Mouse (Mus musculus) adrenal gland, postnatal 14 days (tissue): ENCODE data around the gene Gas7. TPM values are rescaled to one million over a fixed set of nuclear protein-coding genes. Genes with fewer than 3 reads are reported as not detected.

Experiments used
- DNase-seq: peaks from one replicate; pipeline ENCODE4 v3.0.0; 2021; ENCODE audit warnings: mixed read lengths
- total RNA-seq: library from RNA; stranded (reverse); gene quantifications from 2 replicates; pipeline ENCODE4 v1.2.3, GENCODE M21; 2021

Gene Gas7
- total RNA-seq, 1 experiment from 2014 or later = 23.3 TPM

GRCm38 (mm10) chr11:67656366-67656765 is 201.1 kb downstream of the Gas7 start:
- DNase-seq = no peak

- no peak for DNase-seq
These were observed 201.6 kb downstream of the Gas7 start for GRCm38 (mm10) chr11:67656811-67657210.

- peak; percentile 65 for DNase-seq
These were observed 202.6 kb downstream of the Gas7 start for GRCm38 (mm10) chr11:67657685-67658382.

- DNase-seq = no peak
These were observed 206.2 kb downstream of the Gas7 start for GRCm38 (mm10) chr11:67661465-67661864.

- DNase-seq = no peak
These were observed 208.2 kb downstream of the Gas7 start for GRCm38 (mm10) chr11:67663437-67663836.

- no peak for DNase-seq
These were observed 209.0 kb downstream of the Gas7 start for GRCm38 (mm10) chr11:67664261-67664660.

GRCm38 (mm10) chr11:67664918-67665317 is 209.7 kb downstream of the Gas7 start:
- DNase-seq = no peak

GRCm38 (mm10) chr11:67666129-67666528 is 210.9 kb downstream of the Gas7 start:
- DNase-seq = no peak

- DNase-seq = peak; percentile 83
These were observed 212.5 kb downstream of the Gas7 start for GRCm38 (mm10) chr11:67667531-67668332.

GRCm38 (mm10) chr11:67668460-67669007 is 213.3 kb downstream of the Gas7 start:
- no peak for DNase-seq

GRCm38 (mm10) chr11:67670031-67670430 is 214.8 kb downstream of the Gas7 start:
- DNase-seq = no peak

- no peak for DNase-seq
These were observed 216.9 kb downstream of the Gas7 start for GRCm38 (mm10) chr11:67672140-67672539.

- peak; percentile 68 for DNase-seq
These were observed 220.6 kb downstream of the Gas7 start for GRCm38 (mm10) chr11:67675562-67676540.

GRCm38 (mm10) chr11:67679300-67679699 is 224.1 kb downstream of the Gas7 start:
- no peak for DNase-seq

GRCm38 (mm10) chr11:67679930-67680329 is 224.7 kb downstream of the Gas7 start:
- no peak for DNase-seq

- no peak for DNase-seq
These were observed 226.6 kb downstream of the Gas7 start for GRCm38 (mm10) chr11:67681871-67682270.

GRCm38 (mm10) chr11:67686109-67686508 is 230.9 kb downstream of the Gas7 start:
- DNase-seq = no peak

- DNase-seq = no peak
These were observed 239.6 kb downstream of the Gas7 start, which contains the start of gene Rcvrn for GRCm38 (mm10) chr11:67694703-67695376. Gene Rcvrn (plus strand): TSS chr11:67695326.

GRCm38 (mm10) chr11:67712976-67713375 is 257.7 kb downstream of the Gas7 start:
- no peak for DNase-seq

GRCm38 (mm10) chr11:67715382-67715781 is 260.1 kb downstream of the Gas7 start:
- DNase-seq = no peak

- DNase-seq = no peak
These were observed 266.2 kb downstream of the Gas7 start for GRCm38 (mm10) chr11:67721485-67721884.
